Mouse (Mus musculus) bone marrow macrophage, adult 2 months (primary cell): ENCODE data around the gene Rps6kb1. TPM values are rescaled to one million over a fixed set of nuclear protein-coding genes. Genes with fewer than 3 reads are reported as not detected.

Source experiments
- H3K27ac ChIP-seq: 2 replicates; pipeline ENCODE4 v1.5.1; 2012; ENCODE audit warnings: low read depth, low read length; ENCODE audit not compliant: insufficient read depth
- H3K4me1 ChIP-seq: 2 replicates; pipeline ENCODE4 v1.6.1; 2012; ENCODE audit warnings: low read length; ENCODE audit not compliant: control insufficient read depth, insufficient read depth
- H3K4me3 ChIP-seq: 2 replicates; pipeline ENCODE4 v1.5.1; 2012; ENCODE audit warnings: mild to moderate bottlenecking, low read length, moderate library complexity; ENCODE audit not compliant: insufficient read depth
- CTCF ChIP-seq: IDR thresholded peaks from 2 replicates; pipeline ENCODE4 v1.5.1; 2012; ENCODE audit warnings: low read depth, mild to moderate bottlenecking, low read length, moderate library complexity
- POLR2A ChIP-seq: IDR thresholded peaks from 2 replicates; pipeline ENCODE4 v1.6.1; 2012; ENCODE audit warnings: mild to moderate bottlenecking, low read depth, low read length, borderline replicate concordance
- polyA plus RNA-seq: library from polyadenylated mRNA; stranded (reverse); fragments of >200 nt; gene quantifications from 2 replicates; pipeline ENCODE4 v1.2.4, GENCODE M21; 2012; ENCODE audit not compliant: missing spikeins, insufficient read depth, insufficient read length

The Rps6kb1 gene
- polyA plus RNA-seq, 1 experiment, result 30.9 TPM

- no peak for TF ChIP-seq CTCF
- no peak for TF ChIP-seq POLR2A
- Histone ChIP-seq H3K27ac (no peak overlapping the region), H3K4me3 (no peak overlapping the region), H3K4me1 (peaks cover 51% of the 10 kb centered on the region)
These were observed 28.0 kb upstream of the Rps6kb1 start for GRCm38 (mm10) chr11:86572623-86573022.

DNA sequence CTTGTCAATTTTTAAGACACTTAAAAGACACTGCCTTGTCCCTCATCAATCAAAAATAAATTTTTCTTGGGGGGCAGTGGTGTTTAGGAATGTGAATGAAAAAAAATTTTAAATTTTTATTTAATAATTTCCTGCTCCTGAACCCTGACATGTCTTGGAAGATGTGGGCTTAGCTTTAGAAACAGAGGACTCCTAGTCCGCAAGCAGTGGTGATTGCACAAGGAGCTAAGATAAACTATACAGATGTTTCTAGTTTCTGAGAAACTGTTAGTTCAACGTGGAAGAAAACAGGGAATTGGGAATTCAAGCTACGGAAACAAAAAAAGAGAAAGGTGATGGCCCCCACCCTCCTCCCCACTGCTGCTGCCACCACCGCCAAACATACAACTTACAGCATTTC lies 27.3 kb upstream of the Rps6kb1 start:
- Histone ChIP-seq H3K27ac (no peak overlapping the region), H3K4me1 (peaks cover 47% of the 10 kb centered on the region), H3K4me3 (no peak overlapping the region)
- no peak for TF ChIP-seq CTCF
- TF ChIP-seq POLR2A, result no peak

DNA sequence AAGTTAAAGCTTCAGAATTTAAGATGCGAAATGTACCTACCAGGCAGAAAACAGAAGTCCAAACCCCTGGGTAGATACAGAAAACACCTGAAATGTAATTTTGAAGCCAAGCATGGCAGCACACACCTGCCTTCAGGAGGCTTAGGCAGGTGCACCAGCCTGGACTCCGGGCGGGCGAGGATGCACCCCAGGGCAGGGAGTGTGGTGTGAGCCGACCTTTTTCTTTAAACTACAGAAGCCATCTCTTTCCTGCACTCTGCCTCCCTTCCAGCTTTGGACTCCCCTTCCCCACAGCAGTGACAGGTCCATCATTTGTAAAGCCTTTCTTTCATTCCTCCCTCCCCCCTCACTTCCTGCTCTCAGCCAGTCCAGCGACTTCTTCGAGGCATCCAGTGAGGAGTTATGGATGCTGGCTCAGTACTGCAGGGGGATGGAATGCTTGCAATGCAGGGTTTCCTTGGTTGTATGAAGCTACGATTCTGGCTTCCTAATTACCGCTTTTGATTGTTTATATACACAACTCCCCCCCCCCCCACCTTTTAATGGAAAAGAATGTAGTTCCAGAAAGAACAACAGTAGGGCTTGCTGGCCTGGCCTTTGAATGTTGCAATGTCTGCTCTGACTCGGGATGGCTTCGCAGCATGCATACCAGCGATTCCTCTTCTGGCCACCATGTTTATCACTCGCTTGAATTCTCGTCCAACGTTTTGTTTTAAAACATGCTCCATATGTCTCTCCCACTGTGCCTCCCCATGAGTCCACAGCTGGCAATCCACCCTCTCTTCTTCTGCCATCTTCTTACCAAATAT lies 26.6 kb upstream of the Rps6kb1 start:
- TF ChIP-seq POLR2A, result no peak
- no peak for TF ChIP-seq CTCF
- H3K4me1 ChIP-seq, result peaks cover 41% of the 10 kb centered on the region
- peak overlapping the region; percentile 71 for H3K27ac ChIP-seq
- no peak overlapping the region for H3K4me3 ChIP-seq

DNA sequence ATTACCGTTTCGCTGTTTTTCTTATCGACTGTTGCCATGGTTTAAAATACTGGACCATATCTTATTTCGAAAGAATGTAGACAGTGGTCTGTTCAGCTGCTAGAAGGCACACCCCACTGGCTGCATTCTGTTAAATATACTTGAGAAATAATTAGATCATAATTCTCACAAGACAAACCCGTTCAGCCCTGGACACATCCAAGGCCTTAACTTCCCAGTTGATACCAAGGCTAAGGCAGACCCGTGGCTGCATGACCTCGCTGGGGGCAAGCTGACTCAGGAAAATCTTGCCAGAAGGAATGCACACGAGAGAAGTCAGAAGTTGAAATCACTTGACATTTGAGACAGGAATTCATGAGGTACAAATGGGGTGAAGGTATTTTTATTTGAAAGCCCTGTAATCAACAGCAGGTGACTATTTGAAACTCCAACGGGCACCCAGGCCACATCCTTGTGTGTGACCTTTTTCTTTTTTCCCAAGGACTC lies 25.7 kb upstream of the Rps6kb1 start:
- H3K27ac ChIP-seq, result peak overlapping the region; percentile 71

DNA sequence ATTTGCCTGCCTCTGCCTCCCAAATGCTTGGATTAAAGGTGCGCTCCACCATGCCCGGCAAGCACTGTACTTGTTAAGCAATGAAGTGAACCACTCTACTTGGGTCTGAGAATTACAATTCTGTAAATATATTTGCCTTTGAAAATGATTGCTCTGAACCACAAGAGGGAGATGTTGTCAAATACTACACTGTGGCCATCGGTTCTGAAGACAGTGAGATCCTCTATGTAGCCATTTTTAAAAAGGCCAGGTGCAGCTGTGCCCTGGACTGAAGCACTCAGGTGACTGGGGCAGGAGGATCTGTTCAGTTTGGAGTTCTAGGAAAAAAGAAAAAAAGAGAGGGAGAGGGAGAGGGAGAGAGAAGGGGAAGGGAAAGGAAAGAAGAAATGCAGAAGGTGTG lies 23.8 kb upstream of the Rps6kb1 start:
- TF ChIP-seq POLR2A (no peak), CTCF (no peak)
- H3K4me1 ChIP-seq, result peaks cover 27% of the 10 kb centered on the region
- H3K27ac ChIP-seq, result no peak overlapping the region
- H3K4me3 ChIP-seq, result no peak overlapping the region

More for the DNA sequence above, 25.7 kb upstream of the Rps6kb1 start:
- TF ChIP-seq CTCF, result no peak
- TF ChIP-seq POLR2A, result no peak
- H3K4me1 ChIP-seq, result peaks cover 31% of the 10 kb centered on the region
- no peak overlapping the region for H3K4me3 ChIP-seq

DNA sequence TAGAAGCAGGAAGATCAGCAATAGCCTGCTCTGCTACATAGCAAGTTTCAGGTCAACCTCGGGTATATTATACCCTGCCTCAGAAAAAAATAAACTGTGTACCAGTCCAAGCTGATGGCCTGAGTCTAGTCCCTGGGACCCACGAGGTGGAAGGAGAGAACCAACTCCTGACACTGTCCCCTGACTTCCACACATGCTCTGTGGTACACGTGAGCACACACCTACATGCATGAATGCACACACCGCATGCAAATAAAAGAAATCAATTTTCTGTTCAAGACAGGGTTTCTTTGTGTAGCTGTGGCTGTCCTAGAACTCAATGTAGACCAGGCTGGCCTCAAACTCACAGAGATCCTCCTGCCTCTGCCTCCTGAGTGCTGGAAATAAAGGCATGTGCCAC lies 13.7 kb upstream of the Rps6kb1 start:
- no peak for TF ChIP-seq CTCF
- TF ChIP-seq POLR2A, result no peak
- Histone ChIP-seq H3K27ac (no peak overlapping the region), H3K4me3 (no peak overlapping the region), H3K4me1 (peaks cover 6% of the 10 kb centered on the region)

DNA sequence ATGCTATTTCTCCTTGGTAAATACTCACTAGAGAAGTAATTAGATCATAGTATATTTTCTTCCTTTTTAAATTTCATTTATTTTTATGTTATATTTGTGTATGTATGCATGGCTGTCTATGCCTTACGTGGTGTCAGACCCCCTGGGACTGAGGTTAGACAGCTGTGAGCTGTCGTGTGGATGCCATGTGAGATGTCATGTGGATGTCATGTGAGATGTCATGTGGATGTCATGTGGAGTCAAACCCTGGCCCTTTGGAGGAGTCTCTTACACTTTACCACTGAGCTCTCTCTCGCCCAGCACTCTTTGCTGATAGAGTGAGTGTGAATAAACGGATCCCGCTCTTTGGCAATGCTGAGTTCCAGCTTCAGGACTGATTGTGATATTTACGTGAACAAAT lies 8.9 kb upstream of the Rps6kb1 start:
- no peak for TF ChIP-seq POLR2A
- Histone ChIP-seq H3K4me3 (no peak overlapping the region), H3K27ac (peak overlapping the region; percentile 3; the same call in 1 of the 2 replicates), H3K4me1 (peaks cover 9% of the 10 kb centered on the region)

GRCm38 (mm10) chr11:86547412-86547811 lies 2.8 kb upstream of the Rps6kb1 start:
- Histone ChIP-seq H3K4me1 (peaks cover 10% of the 10 kb centered on the region), H3K27ac (no peak overlapping the region), H3K4me3 (no peak overlapping the region)
- TF ChIP-seq POLR2A, result no peak
- no peak for TF ChIP-seq CTCF

- Histone ChIP-seq H3K27ac (peak overlapping the region; percentile 74), H3K4me1 (peaks cover 20% of the 10 kb centered on the region), H3K4me3 (peak overlapping the region; percentile 64)
- TF ChIP-seq POLR2A, result no peak
- TF ChIP-seq CTCF, result no peak
These were observed 951 bp upstream of the Rps6kb1 start for GRCm38 (mm10) chr11:86545556-86545955.

DNA sequence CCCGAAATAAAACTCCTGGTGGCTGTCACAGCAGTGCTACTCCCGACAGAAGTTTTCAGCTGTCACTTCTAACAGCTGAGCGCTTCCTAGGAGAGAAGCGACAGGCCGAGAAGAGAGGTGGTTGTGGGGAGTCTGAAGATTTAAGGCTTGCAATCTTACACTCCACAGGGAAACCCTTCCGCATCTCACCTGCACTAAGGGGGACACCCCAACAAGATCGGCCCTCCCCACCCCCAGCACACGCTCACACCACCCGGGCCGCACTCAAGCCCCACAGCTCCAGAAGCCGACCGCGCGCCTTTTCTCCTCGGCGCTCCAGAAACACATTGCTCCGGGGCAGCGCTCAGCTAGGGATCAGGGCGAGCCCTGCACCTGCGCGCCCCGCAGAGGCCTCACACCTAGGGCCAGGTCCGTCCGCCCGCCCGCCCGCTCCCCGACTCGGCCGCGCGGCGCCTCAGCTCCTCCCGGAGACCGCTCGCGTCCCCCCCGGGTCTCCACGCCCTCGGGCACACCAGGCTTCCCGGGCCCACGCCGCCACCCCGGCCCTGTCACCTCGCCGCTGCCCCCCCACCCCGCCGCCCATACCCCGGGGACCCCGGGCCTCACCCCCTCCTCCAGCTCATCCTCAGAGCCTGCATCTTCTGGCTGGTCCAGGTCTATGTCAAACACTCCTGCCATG lies 506 bp downstream of the Rps6kb1 start:
- peaks cover 29% of the 10 kb centered on the region for H3K4me1 ChIP-seq
- H3K4me3 ChIP-seq, result peak overlapping the region; percentile 79
- TF ChIP-seq POLR2A (no peak), CTCF (no peak)
- H3K27ac ChIP-seq, result peak overlapping the region; percentile 32; the same call in 1 of the 2 replicates
